Mouse (Mus musculus): ENCODE results near the gene E130309D02Rik.

E130309D02Rik gene

GRCm38 (mm10) chr5:143309916-143310315, 5.2 kb downstream of the E130309D02Rik start:
- DNase-seq (ENCODE audit: low spot score in 2 of 2): no peak

- DNase-seq (ENCODE audit: low spot score in 2 of 2): no peak
Measured at GRCm38 (mm10) chr5:143308825-143309224, 6.3 kb downstream of the E130309D02Rik start.

GRCm38 (mm10) chr5:143304251-143304650, 10.9 kb downstream of the E130309D02Rik start:
- DNase-seq (ENCODE audit: low spot score in 2 of 2): no peak

GRCm38 (mm10) chr5:143301296-143301695, 13.9 kb downstream of the E130309D02Rik start:
- DNase-seq (ENCODE audit: low spot score in 2 of 2): no peak

GRCm38 (mm10) chr5:143299686-143300085, 15.5 kb downstream of the E130309D02Rik start:
- peak; percentile 20 to 31 for DNase-seq (ENCODE audit: low spot score in 2 of 2)

GRCm38 (mm10) chr5:143298391-143298790, 16.8 kb downstream of the E130309D02Rik start:
- DNase-seq (ENCODE audit: low spot score in 2 of 2): no peak

GRCm38 (mm10) chr5:143297986-143298385, 17.2 kb downstream of the E130309D02Rik start:
- DNase-seq (ENCODE audit: low spot score in 2 of 2): no peak

GRCm38 (mm10) chr5:143295330-143295729, 19.8 kb downstream of the E130309D02Rik start:
- DNase-seq (ENCODE audit: low spot score in 2 of 2): no peak

- no peak for DNase-seq (ENCODE audit: low spot score in 2 of 2)
Measured at GRCm38 (mm10) chr5:143294862-143295261, 20.3 kb downstream of the E130309D02Rik start.

- no peak for DNase-seq (ENCODE audit: low spot score in 2 of 2)
Measured at GRCm38 (mm10) chr5:143293404-143293803, 21.8 kb downstream of the E130309D02Rik start, which contains the start of gene Zfp853. Zfp853 (minus strand) TSS chr5:143293623.

- no peak for DNase-seq (ENCODE audit: low spot score in 2 of 2)
Measured at GRCm38 (mm10) chr5:143292879-143293278, 22.3 kb downstream of the E130309D02Rik start.

GRCm38 (mm10) chr5:143289299-143289698, 25.9 kb downstream of the E130309D02Rik start:
- no peak for DNase-seq (ENCODE audit: low spot score in 2 of 2)

GRCm38 (mm10) chr5:143288378-143288911, 26.7 kb downstream of the E130309D02Rik start:
- no peak for DNase-seq (ENCODE audit: low spot score in 2 of 2)

- no peak for DNase-seq (ENCODE audit: low spot score in 2 of 2)
Measured at GRCm38 (mm10) chr5:143287774-143288328, 27.3 kb downstream of the E130309D02Rik start.

GRCm38 (mm10) chr5:143284762-143285161, 30.4 kb downstream of the E130309D02Rik start:
- no peak for DNase-seq (ENCODE audit: low spot score in 2 of 2)

- no peak for DNase-seq (ENCODE audit: low spot score in 2 of 2)
Measured at GRCm38 (mm10) chr5:143279247-143279646, 35.9 kb downstream of the E130309D02Rik start.

GRCm38 (mm10) chr5:143275761-143276160, 39.4 kb downstream of the E130309D02Rik start:
- DNase-seq (ENCODE audit: low spot score in 2 of 2): no peak

GRCm38 (mm10) chr5:143272540-143273330, 42.4 kb downstream of the E130309D02Rik start:
- no peak for DNase-seq (ENCODE audit: low spot score in 2 of 2)

- DNase-seq (ENCODE audit: low spot score in 2 of 2): no peak
Measured at GRCm38 (mm10) chr5:143272108-143272507, 43.1 kb downstream of the E130309D02Rik start.

GRCm38 (mm10) chr5:143271642-143272041, 43.5 kb downstream of the E130309D02Rik start:
- DNase-seq (ENCODE audit: low spot score in 2 of 2): no peak

GRCm38 (mm10) chr5:143270151-143270519, 45.0 kb downstream of the E130309D02Rik start:
- no peak for DNase-seq (ENCODE audit: low spot score in 2 of 2)

GRCm38 (mm10) chr5:143269363-143270150, 45.6 kb downstream of the E130309D02Rik start, which contains the start of gene Zfp316:
Zfp316 (minus strand) TSS chr5:143270022.
- DNase-seq (ENCODE audit: low spot score in 2 of 2): peak; percentile 60 to 64
